Mouse (Mus musculus): ENCODE data around the gene Snd1.

GRCm38 (mm10) chr6:28488204-28488851 lies 13.4 kb downstream of the Snd1 start:
- TF ChIP-seq TCF3 (IDR thresholded peaks at IDR 0.05; ENCODE audit: insufficient read length, low read depth) = no peak
- no peak for TF ChIP-seq POLR2A (IDR thresholded peaks at IDR 0.05; ENCODE audit: insufficient read length, low read depth)
- no peak for TF ChIP-seq POLR2AphosphoS2 (IDR thresholded peaks at IDR 0.05; ENCODE audit: insufficient read length, low read depth)
- no peak for TF ChIP-seq USF1 (IDR thresholded peaks at IDR 0.05; ENCODE audit: low read depth)

All from myocyte (in vitro differentiated cells).